Mouse (Mus musculus) erythroblast, adult 5-6 weeks (primary cell): ENCODE measurements around the gene Raet1e. TPM values are rescaled to one million over a fixed set of nuclear protein-coding genes. Genes with fewer than 3 reads are reported as not detected.
"Not testable (repeated sequence)": the region's sequence is repeated elsewhere in the genome, so short reads cannot be mapped to it uniquely, and the experiment has no call there.

Source experiments
- ATAC-seq: replicated peaks from 2 replicates; pipeline ENCODE4 v1.8.0; 2016; ENCODE audit warnings: moderate number of reproducible peaks, mild to moderate bottlenecking, moderate TSS enrichment, inconsistent platforms; ENCODE audit not compliant: poor library complexity, low FRiP score, severe bottlenecking
- total RNA-seq, 2 experiments: library from RNA; stranded (forward) in 1 of 2; stranded (reverse) in 1 of 2; fragments of 150-400 nt in 1 of 2; fragments of 200-764, 138-1000 nt in 1 of 2; gene quantifications; 2 replicates each; pipeline versions ENCODE4 v1.2.3 to v1.2.4; 2015 to 2017; ENCODE audit warnings: low replicate concordance in 2 of 2

The Raet1e gene
- total RNA-seq, 2 experiments from 2014 or later = not detected

DNA sequence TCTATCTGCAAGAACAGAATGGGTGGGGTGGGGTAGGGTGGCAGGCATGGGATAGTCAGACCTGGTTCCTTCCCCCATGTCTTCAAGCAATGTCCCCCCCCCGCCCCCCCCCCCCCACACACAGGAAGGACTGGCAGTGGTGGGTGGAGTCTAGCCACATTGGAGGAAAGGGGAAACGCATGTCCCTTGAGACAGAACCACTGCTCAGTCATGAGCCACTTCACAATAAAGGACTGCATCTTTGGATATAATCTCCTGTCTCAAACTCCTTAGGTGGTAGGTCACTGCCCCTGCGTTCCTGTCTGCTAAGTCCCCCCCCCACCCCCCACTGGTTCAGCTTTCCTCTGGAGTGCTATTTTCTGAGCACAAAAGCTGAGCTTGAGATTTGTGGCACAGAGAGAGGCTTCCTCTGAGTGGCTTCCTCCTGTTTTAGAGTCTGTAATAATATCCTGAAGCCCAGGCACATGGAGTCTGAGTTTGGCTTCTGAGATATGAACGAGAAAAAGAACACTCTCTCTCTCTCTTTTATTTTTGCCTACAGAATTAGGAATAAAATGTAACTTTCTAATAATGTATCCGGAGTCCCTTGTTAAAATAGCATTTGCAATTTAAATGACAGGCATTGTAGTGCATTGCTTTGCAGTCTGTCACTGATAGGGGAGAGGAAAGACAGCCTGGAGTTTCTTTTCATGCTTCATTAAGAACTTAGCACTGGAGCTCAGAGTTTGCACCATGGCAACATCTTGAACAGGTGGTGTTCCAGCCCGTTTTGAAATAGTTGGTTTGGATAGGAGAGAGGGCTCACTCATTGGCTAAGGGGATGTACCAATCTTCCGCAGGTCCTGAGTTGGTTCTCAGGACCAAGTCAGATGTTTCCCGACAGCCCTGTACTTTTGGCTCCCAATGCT is 112.8 kb downstream of the Raet1e start:
- ATAC-seq = not testable (repeated sequence)

- not testable (repeated sequence) for ATAC-seq
These were observed 114.7 kb downstream of the Raet1e start for GRCm38 (mm10) chr10:22272914-22273683.

GRCm38 (mm10) chr10:22273684-22274305 is 115.4 kb downstream of the Raet1e start:
- ATAC-seq = no peak

DNA sequence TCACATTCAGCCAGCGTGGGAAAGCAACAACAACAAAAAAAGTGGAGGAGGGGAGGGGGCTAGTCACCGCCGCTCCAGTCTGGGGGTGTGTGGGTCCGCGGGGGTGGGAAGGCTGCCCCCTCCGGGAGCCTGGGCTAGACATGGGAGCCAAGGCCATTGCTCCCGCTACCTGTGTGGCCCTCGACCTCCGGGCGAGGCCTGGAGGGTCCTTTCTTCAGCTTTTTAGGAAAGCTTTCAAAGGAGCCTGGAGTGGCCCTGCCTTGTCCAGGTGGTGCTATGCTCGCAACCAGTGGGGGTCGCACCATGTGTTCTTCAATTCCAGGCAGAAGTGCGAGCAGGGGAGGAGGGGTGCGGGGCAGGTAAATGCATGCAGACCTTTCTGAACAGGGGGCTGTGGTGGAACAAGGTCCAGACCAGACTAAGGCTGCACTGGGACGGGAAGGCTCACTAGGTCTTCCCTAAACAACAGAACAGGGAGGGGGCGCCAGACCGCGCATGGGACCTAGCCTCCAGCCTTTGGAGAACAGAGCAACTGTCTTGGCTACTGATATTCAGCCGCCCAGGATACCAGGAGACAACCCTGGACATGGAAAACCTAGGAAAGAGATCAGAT is 116.2 kb downstream of the Raet1e start:
- no peak for ATAC-seq

GRCm38 (mm10) chr10:22278468-22278867 is 120.1 kb downstream of the Raet1e start:
- ATAC-seq = not testable (repeated sequence)

DNA sequence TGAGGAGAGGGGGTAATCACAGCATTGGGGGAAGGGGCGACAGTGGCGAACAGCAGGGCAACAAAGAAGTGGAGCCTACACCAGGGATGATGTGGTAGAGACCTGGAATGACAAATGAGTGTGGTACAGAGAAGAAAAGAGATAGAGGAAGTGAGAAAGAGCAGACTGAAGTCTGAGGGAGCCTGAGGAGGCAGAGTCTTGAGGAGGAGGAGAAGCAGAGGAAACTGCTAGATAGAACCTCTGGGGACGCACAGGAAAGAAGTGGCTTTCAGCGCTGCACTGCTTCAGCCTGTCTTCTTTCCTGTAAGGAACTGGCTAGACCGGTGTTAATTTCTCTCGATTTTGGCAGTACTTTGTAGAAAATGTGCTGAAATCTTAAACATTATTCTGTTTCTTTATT is 124.4 kb downstream of the Raet1e start:
- no peak for ATAC-seq

DNA sequence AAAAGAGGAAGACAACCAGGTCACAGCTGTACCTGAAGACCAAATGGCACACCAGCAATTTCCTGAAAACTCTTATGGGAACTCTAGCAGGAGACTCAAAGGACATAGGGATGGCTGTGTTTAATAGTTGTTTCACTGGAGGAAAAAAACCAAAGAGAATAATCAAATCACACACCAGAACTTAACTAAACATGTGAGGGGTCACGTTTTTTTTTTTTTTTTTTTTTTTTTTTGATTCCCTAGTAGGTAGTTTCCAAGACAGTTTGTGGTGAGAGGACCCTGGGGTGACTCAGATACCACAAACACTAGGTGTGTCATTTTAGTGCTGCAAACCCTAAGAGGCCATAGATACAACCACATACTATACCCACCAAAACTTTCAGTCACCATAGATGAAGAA is 137.3 kb downstream of the Raet1e start:
- ATAC-seq = no peak

- no peak for ATAC-seq
These were observed 138.8 kb downstream of the Raet1e start for GRCm38 (mm10) chr10:22297033-22297762.

GRCm38 (mm10) chr10:22297766-22298461 is 139.5 kb downstream of the Raet1e start:
- ATAC-seq = no peak

DNA sequence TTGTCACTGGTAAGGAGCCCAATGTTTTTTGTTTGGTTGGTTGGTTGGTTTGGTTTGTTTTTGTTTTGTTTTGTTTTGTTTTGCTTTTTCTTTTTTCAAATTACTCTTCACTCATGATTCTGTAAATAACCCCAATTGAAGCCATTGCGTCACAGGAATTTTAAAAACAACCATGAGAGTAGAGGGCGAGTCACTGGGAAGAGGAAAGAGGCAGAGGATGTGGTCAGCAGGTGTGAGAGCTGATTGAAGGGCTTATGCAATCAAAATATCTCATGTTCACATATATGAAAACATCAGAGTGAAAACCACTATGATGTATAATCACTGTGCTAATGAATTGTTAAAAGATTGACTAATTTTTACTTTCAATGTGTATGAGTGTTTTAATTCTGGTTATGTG is 141.0 kb downstream of the Raet1e start:
- ATAC-seq = no peak

GRCm38 (mm10) chr10:22301641-22302040 is 143.3 kb downstream of the Raet1e start:
- ATAC-seq = no peak

GRCm38 (mm10) chr10:22302344-22303057 is 144.1 kb downstream of the Raet1e start:
- ATAC-seq = no peak

GRCm38 (mm10) chr10:22303736-22304135 is 145.4 kb downstream of the Raet1e start:
- ATAC-seq = no peak

DNA sequence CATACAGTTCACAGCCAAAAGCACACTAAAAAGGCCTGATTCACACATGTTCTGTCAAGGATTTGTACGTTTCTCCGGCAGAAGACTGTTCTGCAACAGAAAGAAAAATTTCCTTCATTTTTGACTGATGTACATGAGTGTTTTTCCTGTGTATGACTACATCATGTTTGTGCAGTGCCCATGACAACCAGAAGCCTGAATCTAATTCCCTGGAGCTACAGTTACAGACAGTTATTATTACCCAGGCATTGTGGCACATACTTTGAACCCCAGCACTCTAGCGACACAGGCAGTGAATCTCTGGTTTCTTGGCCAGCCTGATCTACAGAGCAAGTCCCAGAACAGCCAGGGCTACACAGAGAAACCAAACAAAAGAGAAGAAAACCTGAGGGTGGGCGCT is 147.4 kb downstream of the Raet1e start:
- no peak for ATAC-seq

- no peak for ATAC-seq
These were observed 148.1 kb downstream of the Raet1e start for GRCm38 (mm10) chr10:22306452-22306851.

DNA sequence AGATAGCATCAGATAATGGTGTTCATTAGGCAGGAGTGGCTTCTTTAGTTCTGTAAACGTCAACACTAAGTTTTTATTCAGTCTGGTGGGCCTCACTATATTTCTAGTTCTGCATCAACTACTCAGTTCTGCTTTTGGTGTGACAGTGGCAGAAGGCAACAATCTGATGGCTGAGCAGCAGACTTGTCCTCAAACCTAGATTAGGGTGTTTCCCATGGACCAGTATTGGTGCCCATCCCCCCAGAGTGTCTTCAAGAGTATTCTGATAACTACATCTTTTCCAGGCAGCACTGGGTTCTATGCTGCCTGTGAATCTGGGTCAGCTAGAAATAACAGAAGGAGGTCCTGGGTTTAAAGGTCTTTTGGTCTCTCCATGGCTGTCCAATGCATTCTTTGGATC is 149.9 kb downstream of the Raet1e start:
- ATAC-seq = no peak

DNA sequence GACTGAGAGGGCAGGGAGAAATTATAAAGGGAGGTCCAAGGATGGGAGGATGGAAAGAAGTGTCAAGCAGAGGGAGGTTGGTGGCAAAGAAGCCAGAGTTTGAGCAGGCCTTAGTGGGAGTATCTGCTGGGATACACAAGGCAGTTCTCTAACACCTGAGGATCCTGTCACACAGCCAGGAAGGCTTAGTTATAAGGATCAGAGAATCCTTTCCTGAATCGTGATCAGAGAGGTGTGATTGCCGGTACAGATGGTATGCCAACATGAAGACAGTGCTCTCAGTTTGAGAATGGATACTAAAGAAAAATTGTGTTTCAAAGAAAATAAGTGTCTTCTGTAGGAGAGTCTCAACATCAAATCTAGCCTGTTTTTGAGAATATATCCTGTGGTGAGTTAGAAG is 164.5 kb downstream of the Raet1e start:
- ATAC-seq = no peak

GRCm38 (mm10) chr10:22345721-22346120 is 187.4 kb downstream of the Raet1e start:
- not testable (repeated sequence) for ATAC-seq
